Mouse (Mus musculus) kidney, postnatal 0 days (tissue): ENCODE results near the gene Gck. TPM values are rescaled to one million over a fixed set of nuclear protein-coding genes. Genes with fewer than 3 reads are reported as not detected.

Experiments used
- ATAC-seq: fragments of 200-750 bp; cut with Nextera tagmentation; replicated peaks from 2 replicates; pipeline ENCODE4 v1.8.0; 2017; ENCODE audit warnings: low read depth, moderate number of reproducible peaks, moderate TSS enrichment, moderate library complexity; ENCODE audit not compliant: low FRiP score
- DNase-seq: peaks from one replicate; pipeline ENCODE4 v3.0.0-alpha.2; 2016; ENCODE audit warnings: low spot score
- H3K27ac ChIP-seq: fragments of 300-500 bp; sonication (generic); 2 replicates; pipeline ENCODE4 v1.5.1; 2014; ENCODE audit warnings: mild to moderate bottlenecking
- H3K27me3 ChIP-seq: fragments of 300-500 bp; sonication (generic); 2 replicates; pipeline ENCODE4 v1.6.1; 2014; ENCODE audit warnings: low read length, mixed read lengths; ENCODE audit not compliant: insufficient read depth
- H3K36me3 ChIP-seq: fragments of 300-500 bp; sonication (generic); 2 replicates; pipeline ENCODE4 v1.6.1; 2014; ENCODE audit warnings: low read length, mixed read lengths; ENCODE audit not compliant: insufficient read depth
- H3K4me1 ChIP-seq: fragments of 300-500 bp; sonication (generic); replicated peaks from 2 replicates; pipeline ENCODE4 v1.6.1; 2014; ENCODE audit warnings: antibody characterized with exemption, low read length, mixed read lengths; ENCODE audit not compliant: insufficient read depth
- H3K4me2 ChIP-seq: fragments of 300-500 bp; sonication (generic); 2 replicates; pipeline ENCODE4 v1.6.1; 2014; ENCODE audit warnings: mild to moderate bottlenecking, low read length, moderate library complexity, mixed read lengths
- H3K4me3 ChIP-seq: fragments of 300-500 bp; sonication (generic); replicated peaks from 2 replicates; pipeline ENCODE4 v1.5.1; 2014; ENCODE audit warnings: low read depth, low read length
- H3K9ac ChIP-seq: fragments of 300-500 bp; sonication (generic); 2 replicates; pipeline ENCODE4 v1.6.1; 2014; ENCODE audit warnings: low read depth, low read length
- H3K9me3 ChIP-seq: fragments of 300-500 bp; sonication (generic); replicated peaks from 2 replicates; pipeline ENCODE4 v1.6.1; 2016; ENCODE audit warnings: low read length, inconsistent platforms, mixed read lengths
- CTCF ChIP-seq: IDR thresholded peaks from 2 replicates; pipeline ENCODE4 v1.5.1; 2016; ENCODE audit warnings: antibody characterized with exemption, low read depth, mild to moderate bottlenecking, moderate library complexity
- WGBS: fragments of 180-500 bp; shearing (Covaris S2); extraction: QIAGEN DNeasy Blood & Tissue Kit; methylation state at CpG from one replicate; pipeline ENCODE4 v1.1.7; 2014; 5-methylcytosine and 5-hydroxymethylcytosine counted together
- polyA plus RNA-seq: library from polyadenylated mRNA; unstranded; fragments of >200 nt; fragmentation: Nextera tagmentation; extraction: Ambion mirVana; gene quantifications from 2 replicates; pipeline ENCODE4 v1.2.1, GENCODE M21; 2015

The Gck gene
- polyA plus RNA-seq, 1 experiment from 2014 or later: 1.0 TPM

GRCm38 (mm10) chr11:5930578-5930977 lies 19.3 kb downstream of the Gck start:
- DNase-seq (no peak), ATAC-seq (no peak)
- H3K9me3 ChIP-seq: no peaks in the 10 kb centered on the region
- H3K36me3 ChIP-seq: no peaks in the 10 kb centered on the region
- no peak overlapping the region for H3K4me3 ChIP-seq
- no peak overlapping the region for H3K4me2 ChIP-seq
- H3K4me1 ChIP-seq: no peaks in the 10 kb centered on the region
- no peaks in the 10 kb centered on the region for H3K27me3 ChIP-seq
- 50% methylated on average over 1 of the region's 1 CpGs for WGBS
- H3K9ac ChIP-seq: no peak overlapping the region
- H3K27ac ChIP-seq: no peak overlapping the region
- TF ChIP-seq CTCF: no peak

DNA sequence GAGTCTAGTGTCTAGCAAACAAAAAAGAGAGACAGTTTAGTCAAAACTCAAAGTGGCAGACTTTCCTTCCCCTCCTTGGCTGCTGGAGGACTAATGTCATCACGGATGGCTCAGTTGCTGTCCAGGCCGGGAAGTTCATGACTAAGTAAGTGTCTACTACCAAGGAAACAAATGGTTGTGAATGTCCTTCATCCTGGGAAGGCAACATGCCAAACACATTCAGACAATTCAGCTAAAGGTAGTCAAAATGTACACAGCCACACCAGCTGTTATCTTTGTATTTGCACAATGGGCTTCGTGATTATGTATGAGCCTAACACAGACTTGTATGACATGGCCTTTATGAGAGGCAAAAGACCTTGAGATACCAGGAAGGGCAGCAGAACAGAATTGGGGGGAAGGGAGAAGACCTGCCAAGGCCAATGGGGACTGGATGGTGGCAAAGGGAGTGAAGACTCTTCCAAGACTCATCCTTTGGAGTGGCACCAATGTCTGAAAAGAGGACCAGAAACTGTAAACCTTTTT lies 23.1 kb downstream of the Gck start:
- no peak for TF ChIP-seq CTCF
- no peak overlapping the region for H3K4me3 ChIP-seq
- no peak overlapping the region for H3K27ac ChIP-seq
- ATAC-seq: no peak
- H3K9ac ChIP-seq: no peak overlapping the region
- no peaks in the 10 kb centered on the region for H3K36me3 ChIP-seq
- H3K27me3 ChIP-seq: no peaks in the 10 kb centered on the region
- WGBS: 89% methylated on average over 3 of the region's 3 CpGs
- no peak overlapping the region for H3K4me2 ChIP-seq
- DNase-seq: no peak
- no peaks in the 10 kb centered on the region for H3K4me1 ChIP-seq
- no peaks in the 10 kb centered on the region for H3K9me3 ChIP-seq

GRCm38 (mm10) chr11:5924699-5925098 lies 25.2 kb downstream of the Gck start:
- Histone ChIP-seq H3K4me1 (no peaks in the 10 kb centered on the region; the same call in 1 of the 2 replicates), H3K9ac (no peak overlapping the region), H3K36me3 (no peaks in the 10 kb centered on the region), H3K27ac (no peak overlapping the region), H3K27me3 (no peaks in the 10 kb centered on the region), H3K4me3 (no peak overlapping the region), H3K9me3 (no peaks in the 10 kb centered on the region), H3K4me2 (no peak overlapping the region)
- ATAC-seq: no peak
- DNase-seq: no peak
- no peak for TF ChIP-seq CTCF
- WGBS: 56% methylated on average over 8 of the region's 8 CpGs

DNA sequence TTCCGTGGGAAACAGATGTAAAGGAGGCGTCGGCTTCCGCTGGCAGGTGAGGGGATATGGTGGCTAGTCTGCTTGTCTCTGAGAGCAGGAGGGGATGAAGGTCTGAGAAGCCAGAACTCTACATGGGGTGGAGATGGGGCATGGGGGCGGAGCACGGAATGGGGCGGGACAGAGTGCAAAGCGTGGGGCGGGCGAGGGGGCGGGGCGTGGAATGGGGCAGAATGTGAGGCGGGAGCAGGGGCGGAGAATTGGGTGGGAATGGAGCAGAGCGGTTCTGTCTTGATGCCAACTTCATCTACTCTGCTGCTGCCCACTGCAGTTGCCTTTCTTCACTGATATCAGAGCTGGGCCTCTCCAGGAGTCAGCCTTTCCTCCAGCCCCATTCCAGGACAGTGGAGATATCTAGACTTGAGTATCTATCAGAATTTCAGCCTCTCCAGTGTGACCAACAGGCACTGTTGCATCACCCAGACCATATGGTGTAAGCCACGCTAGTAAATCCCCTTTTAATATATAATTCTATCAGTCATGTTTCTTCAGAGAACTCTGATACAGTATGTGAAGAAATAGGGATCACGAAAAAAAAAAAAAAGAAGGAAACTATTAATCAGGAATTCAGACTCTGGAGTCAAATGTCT lies 29.4 kb downstream of the Gck start:
- ATAC-seq (peak; percentile 46; the same call in 1 of the 2 replicates), DNase-seq (no peak)
- H3K36me3 ChIP-seq: no peaks in the 10 kb centered on the region
- H3K9me3 ChIP-seq: no peaks in the 10 kb centered on the region
- H3K27ac ChIP-seq: no peak overlapping the region
- H3K4me2 ChIP-seq: 0 out of 2 replicates have a peak overlapping the region, but pooled peaks have one; percentile 8
- WGBS: 25% methylated on average over 17 of the region's 17 CpGs
- H3K27me3 ChIP-seq: no peaks in the 10 kb centered on the region
- TF ChIP-seq CTCF: no peak
- no peaks in the 10 kb centered on the region; the same call in 1 of the 2 replicates for H3K4me1 ChIP-seq
- H3K4me3 ChIP-seq: no peak overlapping the region
- H3K9ac ChIP-seq: no peak overlapping the region

- H3K9me3 ChIP-seq: no peaks in the 10 kb centered on the region
- no peak overlapping the region for H3K9ac ChIP-seq
- DNase-seq: no peak
- H3K4me3 ChIP-seq: no peak overlapping the region
- H3K4me2 ChIP-seq: no peak overlapping the region
- H3K27me3 ChIP-seq: no peaks in the 10 kb centered on the region
- no peak for TF ChIP-seq CTCF
- WGBS: 90% methylated on average over 4 of the region's 4 CpGs
- no peaks in the 10 kb centered on the region; the same call in 1 of the 2 replicates for H3K4me1 ChIP-seq
- no peak for ATAC-seq
- no peaks in the 10 kb centered on the region for H3K36me3 ChIP-seq
- H3K27ac ChIP-seq: no peak overlapping the region
Observed at GRCm38 (mm10) chr11:5919606-5920005, 30.3 kb downstream of the Gck start.

GRCm38 (mm10) chr11:5918111-5918510 lies 31.8 kb downstream of the Gck start:
- H3K9ac ChIP-seq: no peak overlapping the region
- H3K4me3 ChIP-seq: no peak overlapping the region
- ATAC-seq (no peak), DNase-seq (no peak)
- no peaks in the 10 kb centered on the region for H3K36me3 ChIP-seq
- no peak overlapping the region for H3K27ac ChIP-seq
- H3K9me3 ChIP-seq: no peaks in the 10 kb centered on the region
- H3K4me2 ChIP-seq: no peak overlapping the region
- TF ChIP-seq CTCF: no peak
- 79% methylated on average over 2 of the region's 2 CpGs for WGBS
- H3K4me1 ChIP-seq: no peaks in the 10 kb centered on the region; the same call in 1 of the 2 replicates
- no peaks in the 10 kb centered on the region for H3K27me3 ChIP-seq
